Mouse (Mus musculus) NIH3T3 (cell line): ENCODE measurements at regions not wholly inside any gene's neighbourhood (a gene's known extent, or its start where the extent isn't known, plus 50 kb on each side); places are given as distances from the start of the nearest gene placed in this dataset.
"Not testable (repeated sequence)": the region's sequence is repeated elsewhere in the genome, so short reads cannot be mapped to it uniquely, and the experiment has no call there.

Experiments
- DNase-seq: peaks from one replicate; pipeline ENCODE4 v3.0.0-alpha.2; 2012; ENCODE audit warnings: low read depth

DNA sequence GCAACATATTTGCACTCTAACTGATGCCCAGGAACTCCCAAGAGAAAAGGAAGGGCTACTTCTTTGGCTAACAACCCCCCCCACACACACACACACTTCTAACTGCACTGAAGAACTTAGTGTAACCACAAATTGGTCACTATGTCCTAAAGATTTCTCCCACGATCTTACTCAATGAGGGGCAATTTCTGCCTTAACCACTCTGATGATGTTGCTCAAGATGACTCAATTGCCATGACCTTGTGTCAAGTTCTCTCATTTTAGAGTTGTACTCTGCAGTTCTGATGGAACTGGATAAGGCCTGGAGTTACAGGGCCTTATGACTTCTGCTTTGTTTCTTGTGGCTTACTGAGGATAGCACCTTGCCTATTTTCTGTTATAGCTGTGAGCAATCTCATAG, 81.7 kb downstream of the Sem1 start:
- no peak for DNase-seq

DNA sequence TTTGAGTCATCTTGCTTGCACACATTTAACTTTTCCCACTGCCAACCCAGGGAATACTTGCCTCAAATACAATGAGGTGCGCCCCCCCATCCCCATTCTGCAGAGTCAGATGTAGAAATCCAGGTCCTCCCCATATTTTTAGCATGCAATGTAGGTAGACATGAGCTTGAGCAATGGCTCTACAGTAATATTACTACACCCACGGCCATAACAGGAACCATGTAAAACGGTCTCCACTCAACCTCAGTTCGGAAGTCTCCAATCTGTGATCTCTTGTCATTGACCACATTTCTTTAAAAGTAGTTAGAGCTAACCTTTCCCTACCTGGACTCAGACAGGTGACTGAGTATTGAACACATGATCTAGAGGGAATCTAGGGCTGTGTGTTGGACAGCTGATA, 82.1 kb downstream of the Sem1 start:
- no peak for DNase-seq

DNA sequence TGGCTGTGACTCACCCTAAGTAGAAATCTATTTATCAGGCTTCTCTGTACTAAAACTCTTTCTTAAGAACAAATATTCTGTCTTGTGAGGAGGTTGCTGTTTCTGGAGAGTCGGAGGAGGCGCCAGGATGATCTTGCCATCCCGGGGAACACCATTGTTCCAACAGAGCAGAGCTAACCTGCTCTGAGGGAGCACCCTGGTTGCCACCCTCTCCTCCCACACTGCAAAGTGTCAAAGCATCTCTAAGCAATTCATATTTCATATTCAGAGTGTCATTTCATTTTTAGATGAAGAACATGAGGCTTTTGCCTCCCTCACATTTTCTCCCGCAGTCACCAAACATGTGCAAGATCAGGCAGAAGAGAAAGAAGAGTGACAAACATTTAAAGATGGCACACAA, 90.3 kb downstream of the Sem1 start:
- DNase-seq: no peak

DNA sequence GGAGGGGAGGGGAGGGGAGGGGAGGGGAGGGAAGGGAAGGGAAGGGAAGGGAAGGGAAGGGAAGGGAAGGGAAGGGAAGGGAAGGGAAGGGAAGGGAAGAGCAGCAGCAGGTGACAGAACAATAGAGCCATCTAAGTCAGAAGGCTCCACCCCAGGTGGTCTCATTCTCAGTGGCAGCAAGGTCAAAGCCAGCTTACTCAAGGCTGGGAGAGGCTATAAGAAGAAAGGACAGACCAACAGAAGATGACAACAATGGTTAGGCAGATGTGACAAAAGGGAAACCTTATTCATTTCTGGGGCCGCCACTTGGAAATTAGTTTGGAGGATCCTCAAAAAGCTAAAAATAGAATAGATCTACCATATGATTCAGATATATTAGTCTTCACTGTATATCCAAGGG, 96.9 kb downstream of the Sem1 start:
- not testable (repeated sequence) for DNase-seq

- DNase-seq: no peak
Measured at GRCm38 (mm10) chr6:6470397-6470796, 108.1 kb downstream of the Sem1 start.

DNA sequence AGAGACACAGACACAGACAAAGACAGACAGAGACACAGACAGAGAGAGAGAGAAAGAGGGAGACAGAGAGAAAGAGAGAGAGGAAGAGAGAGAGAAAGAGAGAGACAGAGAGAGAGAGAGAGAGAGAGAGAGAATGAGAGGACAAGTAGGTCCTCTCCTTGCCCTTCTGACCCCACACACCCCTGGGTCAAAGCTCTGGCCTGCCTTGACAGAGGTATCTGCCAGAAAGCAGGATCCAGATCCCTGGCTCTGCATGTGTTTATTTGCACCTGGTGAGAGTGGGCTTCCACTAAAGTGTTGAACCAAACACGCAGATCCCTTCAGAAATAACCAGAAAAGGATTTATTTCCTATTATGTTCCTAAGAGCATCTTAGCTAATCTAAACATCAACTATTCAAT, 110.9 kb downstream of the Sem1 start:
- no peak for DNase-seq

DNA sequence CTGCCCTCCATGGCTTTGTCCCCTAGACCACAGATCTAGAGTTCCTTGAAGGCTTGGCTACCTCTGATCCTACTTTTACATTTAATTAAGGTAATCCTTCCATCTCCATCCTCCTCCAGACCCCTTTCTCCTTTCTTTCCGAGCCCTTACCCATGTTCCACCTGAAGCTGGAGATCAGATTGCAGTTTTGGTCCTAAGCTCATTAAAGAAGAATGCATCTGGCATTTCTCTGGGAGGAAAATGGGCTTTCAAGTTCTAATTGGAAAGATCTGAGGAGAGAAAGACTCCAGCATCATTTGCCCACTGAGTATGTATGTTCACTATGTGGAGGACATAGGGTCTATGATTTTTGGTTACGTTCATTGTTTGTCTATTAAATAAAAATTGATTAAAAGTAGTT, 112.2 kb downstream of the Sem1 start:
- no peak for DNase-seq

DNA sequence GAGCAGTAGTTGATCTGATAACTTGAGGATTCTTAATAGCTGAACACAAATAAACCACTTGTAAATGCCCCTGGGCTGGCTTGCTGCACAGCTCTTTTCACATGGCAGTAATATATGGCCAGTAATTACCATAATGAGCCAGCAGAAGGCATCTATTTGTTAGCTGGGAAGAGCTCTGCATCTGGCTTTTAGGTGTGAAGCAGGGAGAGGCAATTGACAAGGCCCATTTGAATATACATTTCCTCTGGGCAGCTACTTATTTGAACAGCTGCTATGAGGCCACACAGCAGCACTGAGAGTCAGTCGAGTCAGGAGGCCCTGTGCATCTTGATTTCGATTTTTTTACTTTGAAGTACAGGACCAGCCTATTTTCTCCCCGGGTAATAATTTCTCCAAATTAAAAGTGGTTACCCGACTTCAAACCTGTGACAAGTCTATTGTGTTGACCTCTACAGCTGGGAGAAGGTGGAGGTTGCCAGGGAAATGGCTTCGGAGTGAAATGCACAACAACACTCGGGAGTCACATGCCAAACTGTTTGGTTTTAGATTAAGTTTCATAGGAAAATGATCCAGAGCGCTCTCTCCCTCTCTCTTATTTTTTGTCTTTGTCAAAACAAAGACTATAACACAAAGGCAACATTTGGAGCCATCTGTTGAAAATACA, 114.5 kb downstream of the Sem1 start:
- DNase-seq: no peak

- no peak for DNase-seq
Measured at GRCm38 (mm10) chr6:6459918-6460239, 118.6 kb downstream of the Sem1 start.

- DNase-seq: no peak
Measured at GRCm38 (mm10) chr6:6459006-6459917, 119.2 kb downstream of the Sem1 start.

- no peak for DNase-seq
Measured at GRCm38 (mm10) chr6:6457726-6458125, 120.7 kb downstream of the Sem1 start.

DNA sequence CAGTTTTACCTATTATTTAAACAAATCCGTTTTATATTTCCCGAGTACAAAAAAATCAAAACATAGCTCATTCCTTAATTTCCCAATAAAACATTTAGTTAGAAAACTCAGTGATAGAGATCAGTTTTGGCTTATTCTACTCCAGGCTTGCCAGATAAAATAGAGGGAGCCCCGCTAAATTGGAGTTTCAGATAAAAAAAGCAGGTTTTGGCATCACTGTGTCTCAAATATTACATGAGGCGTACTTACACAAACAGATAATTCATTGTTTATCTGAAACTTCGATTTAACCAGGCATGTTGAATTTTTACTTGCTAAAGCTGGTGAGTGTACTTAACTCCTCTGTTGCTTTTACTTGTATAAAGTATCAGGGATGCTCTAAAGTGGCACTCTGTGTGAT, 121.5 kb downstream of the Sem1 start:
- no peak for DNase-seq

GRCm38 (mm10) chr6:6455566-6455965, 122.9 kb downstream of the Sem1 start:
- no peak for DNase-seq

- DNase-seq: no peak
Measured at GRCm38 (mm10) chr6:6454396-6454795, 124.1 kb downstream of the Sem1 start.

- DNase-seq: peak; percentile 33
Measured at GRCm38 (mm10) chr6:6434855-6435254, 143.6 kb downstream of the Sem1 start.

- no peak for DNase-seq
Measured at GRCm38 (mm10) chr6:6434261-6434802, 144.1 kb downstream of the Sem1 start.

DNA sequence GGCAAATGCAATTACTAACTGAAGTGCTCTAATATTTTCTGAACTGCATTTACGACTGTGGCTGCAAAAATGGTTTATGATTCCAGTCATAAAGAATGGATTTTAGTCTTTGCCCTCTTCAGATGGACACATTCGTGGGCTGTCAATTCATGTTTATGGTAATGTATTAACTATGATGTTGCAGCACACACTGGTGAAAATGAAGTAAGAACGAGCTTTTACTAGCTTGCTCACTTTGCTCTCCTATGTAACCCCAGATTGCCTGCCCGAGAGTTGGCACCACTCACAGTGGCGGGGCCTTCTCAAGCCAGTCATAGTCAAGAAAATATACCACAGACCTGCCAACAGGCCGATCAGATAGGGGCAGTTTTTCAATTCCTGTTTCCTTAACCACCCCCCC, 145.3 kb downstream of the Sem1 start:
- no peak for DNase-seq

- DNase-seq: peak; percentile 47
Measured at GRCm38 (mm10) chr6:6414654-6415610, 163.5 kb downstream of the Sem1 start.

DNA sequence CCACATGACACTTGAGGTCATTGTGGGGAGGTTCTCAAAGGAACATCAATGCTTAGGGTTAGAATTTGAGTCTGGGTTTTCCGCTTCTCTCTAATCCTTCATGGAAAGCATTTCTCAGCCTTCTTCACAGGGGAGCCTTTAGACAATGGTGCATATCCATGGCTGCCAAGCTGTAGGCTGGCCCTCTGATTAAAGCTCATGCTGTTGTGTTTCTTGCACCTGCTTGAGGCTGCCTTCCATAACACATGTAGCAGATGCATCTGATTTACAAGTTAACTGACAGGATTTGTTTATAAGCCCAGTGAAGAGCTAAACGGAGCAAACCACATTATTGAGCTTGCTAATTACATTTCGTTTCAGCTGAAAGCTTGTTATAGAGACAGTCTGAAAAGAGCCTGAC, 180.5 kb downstream of the Sem1 start:
- no peak for DNase-seq

- no peak for DNase-seq
Measured at GRCm38 (mm10) chr6:6389454-6390445, 172.8 kb upstream of the Slc25a13 start.
